Mouse (Mus musculus) bone marrow, adult 2 months (tissue): ENCODE results near the gene Snx11.

ENCODE experiments used
- CTCF ChIP-seq: fragments of 200-500 bp; IDR thresholded peaks from 2 replicates; pipeline ENCODE4 v1.5.1; 2011; ENCODE audit warnings: low read length, control low read depth; ENCODE audit not compliant: control insufficient read depth, insufficient read depth
- POLR2A ChIP-seq: fragments of 200-500 bp; IDR thresholded peaks from 2 replicates; pipeline ENCODE4 v1.6.1; 2011; ENCODE audit warnings: low read depth, mild to moderate bottlenecking, control low read depth, low read length, borderline replicate concordance; ENCODE audit not compliant: control insufficient read depth

- TF ChIP-seq CTCF (no peak), POLR2A (no peak)
These were observed 29.8 kb downstream of the Snx11 start for GRCm38 (mm10) chr11:96747555-96747954.
